Mouse (Mus musculus) embryo, embryonic 10.5 days (tissue): ENCODE data around the gene Ranbp1.
"Not testable (repeated sequence)": the region's sequence is repeated elsewhere in the genome, so short reads cannot be mapped to it uniquely, and the experiment has no call there.

Source experiments
- DNase-seq: peaks from one replicate; pipeline ENCODE4 v3.0.0-alpha.2; 2015; ENCODE audit warnings: low spot score

Ranbp1 gene

GRCm38 (mm10) chr16:18202061-18202460, 46.5 kb downstream of the Ranbp1 start:
- DNase-seq: no peak

DNA sequence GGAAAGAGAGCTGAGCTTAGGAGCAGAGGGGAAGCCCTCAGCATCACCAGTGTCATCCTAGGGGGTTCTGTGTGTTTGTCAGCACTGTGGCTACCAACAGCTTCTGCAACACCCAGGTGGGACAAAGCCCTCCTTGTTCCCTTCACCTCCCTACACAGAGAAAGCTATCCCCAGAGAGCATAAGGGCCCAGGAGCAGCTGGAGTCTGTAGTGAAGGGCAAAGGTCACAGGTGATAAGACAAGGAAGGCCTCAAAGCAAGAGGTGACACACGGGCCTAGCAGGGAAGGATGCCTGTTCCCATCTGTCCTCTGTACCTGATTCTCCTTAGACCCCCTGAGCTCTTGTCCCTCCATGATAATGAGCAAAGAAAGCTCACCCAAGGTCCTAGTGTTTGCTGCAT, 46.9 kb downstream of the Ranbp1 start:
- no peak for DNase-seq

DNA sequence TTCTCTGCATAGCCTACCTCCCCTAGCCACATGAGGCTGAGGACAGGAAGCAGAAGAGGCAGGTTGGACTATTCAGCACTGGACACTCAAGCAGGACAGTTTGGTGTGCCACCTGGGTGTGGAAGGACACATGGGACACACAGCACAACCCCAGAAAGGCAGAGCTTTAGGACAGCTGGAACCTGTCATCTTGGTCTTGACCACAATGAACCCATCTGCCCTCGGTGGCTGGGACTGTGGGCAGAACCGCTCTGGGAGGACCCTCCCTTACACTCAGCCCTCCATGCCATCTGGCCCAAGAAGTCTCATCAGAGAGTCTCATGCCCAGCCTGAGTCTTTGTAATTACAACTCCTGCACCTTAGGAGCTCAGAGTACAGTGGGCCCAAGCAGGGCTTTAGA, 48.5 kb downstream of the Ranbp1 start:
- no peak for DNase-seq

DNA sequence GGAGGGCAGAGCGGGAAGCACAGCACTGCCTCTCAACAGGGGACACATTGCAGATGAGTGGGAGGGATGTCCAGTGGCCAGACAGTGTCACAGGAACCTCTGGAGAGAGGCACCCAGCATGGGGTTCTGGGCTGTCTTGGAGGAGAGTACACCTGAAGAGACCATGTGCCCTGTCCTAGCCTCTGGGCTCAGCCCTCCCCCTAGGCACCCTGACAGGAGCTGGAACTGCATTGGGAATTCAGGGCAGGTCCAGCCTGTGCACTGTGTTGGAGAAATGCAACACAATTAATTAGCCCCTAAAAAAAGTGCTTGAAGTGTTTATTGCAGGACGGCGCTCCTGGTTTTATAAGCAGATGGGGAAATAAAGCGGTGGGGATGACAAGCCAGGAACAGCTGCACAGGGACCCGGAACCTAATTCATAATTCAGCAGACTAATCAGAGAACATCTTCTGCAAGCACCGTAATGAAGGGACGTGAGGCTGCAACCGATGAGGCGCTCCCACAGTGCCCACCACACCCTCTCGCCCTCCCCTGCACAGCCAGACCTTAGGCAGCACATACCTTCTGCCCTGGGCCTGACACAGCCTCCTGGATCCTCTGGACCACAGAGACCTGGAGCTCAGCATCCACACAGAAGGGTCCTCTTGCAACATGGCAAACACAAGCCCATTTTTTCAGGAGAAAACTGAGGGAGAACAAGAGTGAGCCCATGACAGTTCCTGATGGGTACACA, 50.0 kb downstream of the Ranbp1 start:
- no peak for DNase-seq

- no peak for DNase-seq
Measured at GRCm38 (mm10) chr16:18197881-18198280, 50.7 kb downstream of the Ranbp1 start.

DNA sequence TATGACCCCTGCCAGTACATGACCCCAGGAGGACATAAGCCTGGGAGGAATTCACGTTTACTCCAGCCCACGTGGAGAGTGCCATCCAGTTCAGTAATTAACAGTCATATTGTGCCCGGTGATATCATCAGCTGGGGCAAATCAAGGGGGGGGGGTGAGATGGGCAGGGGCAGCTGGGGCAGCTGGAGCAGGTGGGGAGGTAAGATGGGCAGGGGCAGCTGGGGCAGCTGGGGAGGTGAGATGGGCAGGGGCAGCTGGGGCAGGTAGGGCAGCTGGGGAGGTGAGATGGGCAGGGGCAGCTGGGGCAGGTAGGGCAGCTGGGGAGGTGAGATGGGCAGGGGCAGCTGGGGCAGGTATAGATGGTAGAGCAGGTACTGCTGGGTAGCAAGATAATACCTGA, 53.0 kb downstream of the Ranbp1 start:
- not testable (repeated sequence) for DNase-seq

GRCm38 (mm10) chr16:18195068-18195467, 53.5 kb downstream of the Ranbp1 start:
- DNase-seq: no peak

GRCm38 (mm10) chr16:18194208-18194985, 54.1 kb downstream of the Ranbp1 start:
- DNase-seq: peak; percentile 44

DNA sequence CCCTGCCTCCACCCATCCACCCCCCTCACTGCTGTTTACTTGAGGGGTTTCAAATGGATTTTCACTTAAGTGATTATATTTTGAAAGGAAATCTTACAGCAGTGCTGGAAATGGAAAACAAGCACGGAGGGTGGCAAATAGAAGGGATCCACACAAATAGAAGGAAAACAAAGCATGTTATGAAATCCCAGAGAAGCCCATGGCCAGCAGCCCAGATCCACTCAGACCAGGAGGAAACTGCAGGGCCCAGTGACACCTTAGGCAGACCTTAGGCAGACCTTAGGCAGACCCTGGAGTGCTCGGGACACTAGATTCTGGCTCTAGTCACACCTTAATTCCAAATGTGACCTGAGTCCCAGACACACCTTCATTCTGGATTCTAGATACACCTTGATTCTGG, 57.5 kb downstream of the Ranbp1 start:
- DNase-seq: no peak
